Mouse (Mus musculus) cerebellum, adult 2 months (tissue): ENCODE measurements around the gene Ube2d1.

Experiments used
- CTCF ChIP-seq: fragments of 200-500 bp; IDR thresholded peaks from 2 replicates; pipeline ENCODE4 v1.5.1; 2011; ENCODE audit warnings: low read depth, mild to moderate bottlenecking, control low read depth, low read length, moderate library complexity, borderline replicate concordance; ENCODE audit not compliant: insufficient read depth
- POLR2A ChIP-seq: fragments of 200-500 bp; IDR thresholded peaks from 2 replicates; pipeline ENCODE4 v1.6.1; 2011; ENCODE audit warnings: low read length, control low read depth, borderline replicate concordance; ENCODE audit not compliant: insufficient read depth

DNA sequence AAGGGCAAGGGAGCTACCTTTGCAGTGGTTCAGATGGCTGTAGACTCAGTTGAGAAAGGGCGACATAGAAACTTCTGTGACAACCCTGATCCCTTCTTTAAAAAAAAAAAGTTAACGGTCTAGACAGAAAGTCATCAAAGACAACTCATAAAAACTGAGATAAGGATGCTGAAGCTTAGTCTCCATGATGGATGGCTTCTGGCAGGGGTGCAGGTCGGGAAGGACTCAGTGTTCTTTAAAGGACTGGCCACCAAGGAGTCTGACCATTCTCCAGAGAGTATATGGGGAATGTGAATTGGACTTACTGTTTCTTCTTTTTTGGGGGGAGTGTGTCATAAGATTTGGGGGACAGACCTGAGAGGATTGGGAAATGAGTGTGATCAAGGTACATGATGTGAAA lies 29.5 kb upstream of the Ube2d1 start:
- TF ChIP-seq CTCF (no peak), POLR2A (no peak)
